Mouse (Mus musculus): Measurements from ENCODE around the gene Pbx3. TPM values are rescaled to one million over a fixed set of nuclear protein-coding genes. Genes with fewer than 3 reads are reported as not detected.

Pbx3 gene
- polyA plus RNA-seq, 1 experiment: 3.2 TPM

GRCm38 (mm10) chr2:34193276-34193675 is 179.7 kb downstream of the Pbx3 start:
- WGBS: 78% methylated on average over 5 of the region's 5 CpGs
- TF ChIP-seq CTCF (IDR thresholded peaks at IDR 0.05; ENCODE audit: borderline replicate concordance, control insufficient read depth, extremely low read depth, insufficient read depth, low read length, poor library complexity): no peak
- no peak for TF ChIP-seq POLR2A (IDR thresholded peaks at IDR 0.05; ENCODE audit: control insufficient read depth, extremely low read depth, insufficient read depth, low read length, poor library complexity)
- H3K27me3 ChIP-seq (ENCODE audit: control insufficient read depth, insufficient read depth, low read length): no peaks in the 10 kb centered on the region
- H3K4me3 ChIP-seq (ENCODE audit: control insufficient read depth, insufficient read depth, low read length): no peak overlapping the region
- H3K36me3 ChIP-seq (ENCODE audit: control insufficient read depth, insufficient read depth, low read length): no peaks in the 10 kb centered on the region
- no peaks in the 10 kb centered on the region for H3K4me1 ChIP-seq (replicated peaks; ENCODE audit: control insufficient read depth, insufficient read depth, low read length)
- no peak overlapping the region for H3K27ac ChIP-seq (ENCODE audit: control insufficient read depth, insufficient read depth, low read length)
- no peak for DNase-seq

DNA sequence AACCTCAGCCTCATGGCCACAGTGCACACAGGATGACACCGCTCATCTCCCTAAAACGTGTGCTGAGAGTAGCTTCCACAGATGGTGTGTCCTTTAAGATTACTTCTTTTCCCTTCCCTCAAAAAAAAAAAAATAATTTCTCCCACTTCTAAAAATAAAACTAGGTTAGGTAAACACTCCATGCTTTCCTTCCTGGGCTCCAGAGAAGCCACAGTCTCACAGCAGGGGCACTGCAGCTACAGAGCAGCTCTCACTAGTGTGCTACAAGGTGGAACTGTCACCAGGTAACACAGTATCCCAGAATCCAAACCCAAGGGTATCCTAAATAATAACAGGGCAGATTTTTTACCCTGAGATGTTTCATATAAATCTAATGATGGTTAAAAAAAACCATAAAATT is 185.6 kb downstream of the Pbx3 start:
- H3K4me3 ChIP-seq (ENCODE audit: control insufficient read depth, insufficient read depth, low read length): no peak overlapping the region
- H3K27me3 ChIP-seq (ENCODE audit: control insufficient read depth, insufficient read depth, low read length): no peaks in the 10 kb centered on the region
- no peak overlapping the region for H3K27ac ChIP-seq (ENCODE audit: control insufficient read depth, insufficient read depth, low read length)
- H3K36me3 ChIP-seq (ENCODE audit: control insufficient read depth, insufficient read depth, low read length): no peaks in the 10 kb centered on the region
- TF ChIP-seq POLR2A (IDR thresholded peaks at IDR 0.05; ENCODE audit: control insufficient read depth, extremely low read depth, insufficient read depth, low read length, poor library complexity): no peak
- no peak for TF ChIP-seq CTCF (IDR thresholded peaks at IDR 0.05; ENCODE audit: borderline replicate concordance, control insufficient read depth, extremely low read depth, insufficient read depth, low read length, poor library complexity)
- DNase-seq: no peak
- no peaks in the 10 kb centered on the region for H3K4me1 ChIP-seq (replicated peaks; ENCODE audit: control insufficient read depth, insufficient read depth, low read length)
- 82% methylated on average over 2 of the region's 2 CpGs for WGBS

- no peaks in the 10 kb centered on the region for H3K4me1 ChIP-seq (replicated peaks; ENCODE audit: control insufficient read depth, insufficient read depth, low read length)
- H3K36me3 ChIP-seq (ENCODE audit: control insufficient read depth, insufficient read depth, low read length): no peaks in the 10 kb centered on the region
- no peaks in the 10 kb centered on the region for H3K27me3 ChIP-seq (ENCODE audit: control insufficient read depth, insufficient read depth, low read length)
- DNase-seq: no peak
- WGBS: 83% methylated on average over 1 of the region's 1 CpGs
- TF ChIP-seq CTCF (IDR thresholded peaks at IDR 0.05; ENCODE audit: borderline replicate concordance, control insufficient read depth, extremely low read depth, insufficient read depth, low read length, poor library complexity): no peak
- TF ChIP-seq POLR2A (IDR thresholded peaks at IDR 0.05; ENCODE audit: control insufficient read depth, extremely low read depth, insufficient read depth, low read length, poor library complexity): no peak
- no peak overlapping the region for H3K27ac ChIP-seq (ENCODE audit: control insufficient read depth, insufficient read depth, low read length)
- H3K4me3 ChIP-seq (ENCODE audit: control insufficient read depth, insufficient read depth, low read length): no peak overlapping the region
Measured at GRCm38 (mm10) chr2:34181600-34181999, 191.3 kb downstream of the Pbx3 start.

DNA sequence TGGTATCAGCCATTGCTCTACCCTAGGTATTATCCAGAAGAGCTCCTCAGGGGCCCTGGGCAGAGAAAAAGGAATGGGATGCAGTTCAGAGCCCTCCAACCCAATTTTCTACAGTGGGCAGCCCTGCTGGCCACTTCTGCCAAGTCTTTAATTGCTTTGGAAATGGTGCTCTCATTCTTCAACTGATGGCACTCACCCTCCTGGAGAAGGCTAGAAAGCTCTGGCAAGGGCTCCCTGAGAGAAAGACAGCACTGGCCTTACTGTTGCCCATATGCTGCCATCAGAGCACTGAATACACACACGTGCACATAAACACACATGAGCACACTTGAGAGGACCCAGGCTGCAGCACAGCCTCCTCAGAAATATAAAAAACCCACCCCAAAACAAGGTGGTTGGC is 193.6 kb downstream of the Pbx3 start:
- H3K27ac ChIP-seq (ENCODE audit: control insufficient read depth, insufficient read depth, low read length): no peak overlapping the region
- no peaks in the 10 kb centered on the region for H3K27me3 ChIP-seq (ENCODE audit: control insufficient read depth, insufficient read depth, low read length)
- H3K4me1 ChIP-seq (replicated peaks; ENCODE audit: control insufficient read depth, insufficient read depth, low read length): no peaks in the 10 kb centered on the region
- no peak for TF ChIP-seq POLR2A (IDR thresholded peaks at IDR 0.05; ENCODE audit: control insufficient read depth, extremely low read depth, insufficient read depth, low read length, poor library complexity)
- no peak for TF ChIP-seq CTCF (IDR thresholded peaks at IDR 0.05; ENCODE audit: borderline replicate concordance, control insufficient read depth, extremely low read depth, insufficient read depth, low read length, poor library complexity)
- DNase-seq: no peak
- 89% methylated on average over 1 of the region's 1 CpGs for WGBS
- no peak overlapping the region for H3K4me3 ChIP-seq (ENCODE audit: control insufficient read depth, insufficient read depth, low read length)
- no peaks in the 10 kb centered on the region for H3K36me3 ChIP-seq (ENCODE audit: control insufficient read depth, insufficient read depth, low read length)

GRCm38 (mm10) chr2:34178653-34179052 is 194.3 kb downstream of the Pbx3 start:
- DNase-seq: no peak
- Histone ChIP-seq H3K36me3 (ENCODE audit: control insufficient read depth, insufficient read depth, low read length) (no peaks in the 10 kb centered on the region), H3K27ac (ENCODE audit: control insufficient read depth, insufficient read depth, low read length) (no peak overlapping the region), H3K4me1 (replicated peaks; ENCODE audit: control insufficient read depth, insufficient read depth, low read length) (no peaks in the 10 kb centered on the region), H3K4me3 (ENCODE audit: control insufficient read depth, insufficient read depth, low read length) (no peak overlapping the region), H3K27me3 (ENCODE audit: control insufficient read depth, insufficient read depth, low read length) (no peaks in the 10 kb centered on the region)
- TF ChIP-seq CTCF (IDR thresholded peaks at IDR 0.05; ENCODE audit: borderline replicate concordance, control insufficient read depth, extremely low read depth, insufficient read depth, low read length, poor library complexity) (no peak), POLR2A (IDR thresholded peaks at IDR 0.05; ENCODE audit: control insufficient read depth, extremely low read depth, insufficient read depth, low read length, poor library complexity) (no peak)

- Histone ChIP-seq H3K36me3 (ENCODE audit: control insufficient read depth, insufficient read depth, low read length) (no peaks in the 10 kb centered on the region), H3K4me3 (ENCODE audit: control insufficient read depth, insufficient read depth, low read length) (no peak overlapping the region), H3K27ac (ENCODE audit: control insufficient read depth, insufficient read depth, low read length) (no peak overlapping the region), H3K27me3 (ENCODE audit: control insufficient read depth, insufficient read depth, low read length) (no peaks in the 10 kb centered on the region), H3K4me1 (replicated peaks; ENCODE audit: control insufficient read depth, insufficient read depth, low read length) (no peaks in the 10 kb centered on the region)
- 95% methylated on average over 2 of the region's 2 CpGs for WGBS
- no peak for DNase-seq
- TF ChIP-seq POLR2A (IDR thresholded peaks at IDR 0.05; ENCODE audit: control insufficient read depth, extremely low read depth, insufficient read depth, low read length, poor library complexity) (no peak), CTCF (IDR thresholded peaks at IDR 0.05; ENCODE audit: borderline replicate concordance, control insufficient read depth, extremely low read depth, insufficient read depth, low read length, poor library complexity) (no peak)
Measured at GRCm38 (mm10) chr2:34170424-34170823, 202.5 kb downstream of the Pbx3 start.

GRCm38 (mm10) chr2:34169626-34170025 is 203.3 kb downstream of the Pbx3 start:
- TF ChIP-seq POLR2A (IDR thresholded peaks at IDR 0.05; ENCODE audit: control insufficient read depth, extremely low read depth, insufficient read depth, low read length, poor library complexity) (no peak), CTCF (IDR thresholded peaks at IDR 0.05; ENCODE audit: borderline replicate concordance, control insufficient read depth, extremely low read depth, insufficient read depth, low read length, poor library complexity) (no peak)
- no peaks in the 10 kb centered on the region for H3K27me3 ChIP-seq (ENCODE audit: control insufficient read depth, insufficient read depth, low read length)
- no peaks in the 10 kb centered on the region for H3K4me1 ChIP-seq (replicated peaks; ENCODE audit: control insufficient read depth, insufficient read depth, low read length)
- H3K4me3 ChIP-seq (ENCODE audit: control insufficient read depth, insufficient read depth, low read length): no peak overlapping the region
- no peak overlapping the region for H3K27ac ChIP-seq (ENCODE audit: control insufficient read depth, insufficient read depth, low read length)
- DNase-seq: no peak
- H3K36me3 ChIP-seq (ENCODE audit: control insufficient read depth, insufficient read depth, low read length): no peaks in the 10 kb centered on the region
- 97% methylated on average over 2 of the region's 2 CpGs for WGBS

Data from thymus, adult 2 months (tissue).